Mouse (Mus musculus) embryo, embryonic 11.5 days (tissue): ENCODE results near the gene Hspa12b.
A peak's percentile ranks its signal among the peaks of the same experiment; 100 is the strongest.

Experiments used
- DNase-seq: peaks from one replicate; pipeline ENCODE4 v3.0.0-alpha.2; 2012; ENCODE audit warnings: low read depth, low spot score

Hspa12b gene

GRCm38 (mm10) chr2:131148353-131149253 lies 21.5 kb downstream of the Hspa12b start:
- no peak for DNase-seq

GRCm38 (mm10) chr2:131149254-131149578 lies 22.1 kb downstream of the Hspa12b start:
- no peak for DNase-seq

GRCm38 (mm10) chr2:131152166-131152730 lies 25.2 kb downstream of the Hspa12b start:
- DNase-seq = no peak

DNA sequence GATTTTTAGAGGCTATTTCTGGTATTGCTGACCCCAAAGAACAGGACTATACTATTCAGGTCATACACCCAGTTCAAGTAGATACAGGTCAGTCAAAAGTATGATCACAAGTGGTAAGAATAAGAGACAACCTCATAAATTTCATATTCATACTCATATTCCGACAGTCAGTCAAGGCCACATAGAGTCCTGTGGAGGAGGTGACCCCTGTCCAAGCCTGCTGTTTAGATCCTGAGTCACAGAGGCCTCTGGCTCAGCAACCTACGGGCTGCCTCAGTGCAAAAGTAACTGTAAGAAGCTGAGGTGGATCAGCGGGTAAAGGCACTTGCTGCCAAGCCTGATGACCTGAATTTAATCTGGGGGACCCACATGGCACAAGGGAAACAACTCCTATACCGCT lies 27.0 kb downstream of the Hspa12b start:
- no peak for DNase-seq

DNA sequence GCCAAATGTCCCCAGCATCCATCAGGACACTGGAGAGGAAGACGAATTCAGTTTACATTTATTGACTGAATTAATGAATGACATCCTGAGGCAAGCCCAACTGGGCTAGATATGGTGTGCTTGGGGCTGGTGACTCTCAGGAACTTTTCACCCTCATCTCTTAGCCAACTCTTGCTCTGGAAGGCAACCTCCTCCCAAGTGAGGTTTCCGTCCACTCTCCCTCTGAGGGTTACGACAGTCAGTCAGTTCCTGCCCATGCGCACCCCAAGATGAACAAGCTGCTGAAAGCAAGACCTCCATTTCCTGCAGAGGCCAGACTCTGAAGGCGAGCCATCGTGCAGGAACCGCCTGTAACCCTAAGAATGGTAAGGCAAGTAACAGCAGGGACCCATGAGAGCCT lies 29.9 kb downstream of the Hspa12b start:
- no peak for DNase-seq

GRCm38 (mm10) chr2:131159491-131159910 lies 32.4 kb downstream of the Hspa12b start:
- no peak for DNase-seq

- peak; percentile 99 for DNase-seq
These were observed 33.0 kb downstream of the Hspa12b start, which contains the start of gene 1700037H04Rik for GRCm38 (mm10) chr2:131159938-131160581. TSS of gene 1700037H04Rik (minus strand) at chr2:131160081.

GRCm38 (mm10) chr2:131160671-131161111 lies 33.6 kb downstream of the Hspa12b start:
- no peak for DNase-seq

GRCm38 (mm10) chr2:131163924-131164323 lies 36.8 kb downstream of the Hspa12b start:
- no peak for DNase-seq

DNA sequence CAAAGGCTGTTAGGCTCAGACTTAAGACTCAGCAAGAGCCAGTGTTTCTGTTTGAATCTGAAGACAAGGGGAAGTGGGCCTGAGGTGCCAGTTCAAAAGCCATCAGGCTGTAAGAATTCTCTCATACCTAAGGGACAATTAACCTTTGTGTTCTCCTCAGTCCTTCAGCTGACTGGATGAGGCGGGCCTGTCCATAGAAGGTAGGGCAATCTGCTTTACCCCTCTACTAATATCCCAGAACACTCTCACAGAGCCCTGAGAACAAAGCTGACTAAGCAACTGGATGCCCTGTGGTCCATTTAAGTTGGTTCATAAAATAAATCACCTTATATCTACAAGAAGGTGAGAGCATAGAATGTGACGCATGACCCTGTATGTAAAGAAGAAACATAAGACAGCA lies 39.1 kb downstream of the Hspa12b start:
- DNase-seq = no peak

- DNase-seq = no peak
These were observed 40.9 kb downstream of the Hspa12b start for GRCm38 (mm10) chr2:131167984-131168383.

- no peak for DNase-seq
These were observed 41.8 kb downstream of the Hspa12b start for GRCm38 (mm10) chr2:131168914-131169313.

DNA sequence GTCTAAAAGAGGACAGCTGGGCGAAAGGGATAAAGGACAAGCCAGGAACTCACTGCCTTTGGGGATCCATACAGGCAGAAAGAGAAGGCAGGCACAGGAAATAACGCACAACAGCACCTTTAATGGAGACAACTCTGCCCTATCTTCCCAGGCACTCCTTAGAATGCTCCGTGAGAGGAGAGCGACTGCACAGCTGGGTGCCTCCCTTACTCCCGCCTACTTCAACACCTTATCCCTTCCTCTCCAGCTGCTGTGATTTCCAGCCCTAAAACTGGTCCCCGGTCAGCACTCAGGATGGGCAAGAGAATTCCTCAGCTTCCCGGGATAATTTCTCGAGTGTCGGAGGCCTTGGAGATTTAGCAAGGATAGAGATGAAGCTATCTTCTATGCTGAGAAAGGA lies 43.9 kb downstream of the Hspa12b start:
- no peak for DNase-seq

GRCm38 (mm10) chr2:131171401-131172104 lies 44.5 kb downstream of the Hspa12b start:
- DNase-seq = no peak

GRCm38 (mm10) chr2:131172322-131172721 lies 45.2 kb downstream of the Hspa12b start:
- no peak for DNase-seq

GRCm38 (mm10) chr2:131174700-131175099 lies 47.6 kb downstream of the Hspa12b start:
- DNase-seq = peak; percentile 67

DNA sequence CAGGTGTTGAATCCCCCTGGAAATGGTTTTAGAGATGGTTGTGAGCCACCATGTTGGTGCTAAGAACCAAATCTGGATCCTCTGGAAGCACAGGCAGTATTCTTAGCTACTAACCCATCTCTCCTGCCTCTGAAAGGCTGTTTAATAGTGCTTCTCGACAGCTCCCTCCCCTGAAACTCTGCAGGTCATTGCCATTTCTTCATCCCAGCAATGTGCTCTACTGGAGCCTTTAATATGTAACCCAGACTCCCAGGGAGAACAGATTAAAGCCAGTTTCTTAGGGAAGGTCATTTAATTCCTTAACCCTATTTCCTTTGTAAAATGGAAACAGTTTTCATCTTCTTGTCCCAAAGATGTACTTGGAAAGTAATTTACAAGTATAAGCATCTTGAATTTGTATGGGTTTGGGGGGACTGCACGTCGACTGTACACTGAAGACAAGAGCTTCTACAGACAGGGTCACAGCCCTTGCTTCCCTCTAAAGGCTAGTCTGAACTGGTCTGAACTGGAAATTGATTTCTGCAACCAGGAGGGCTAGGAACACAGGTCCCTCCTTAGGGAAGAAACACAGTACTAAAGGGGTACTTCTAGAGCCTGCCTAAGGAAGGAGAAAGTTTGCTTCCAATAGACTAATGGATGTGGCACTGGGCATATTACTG lies 48.3 kb downstream of the Hspa12b start:
- no peak for DNase-seq

GRCm38 (mm10) chr2:131175945-131176309 lies 48.8 kb downstream of the Hspa12b start:
- no peak for DNase-seq

DNA sequence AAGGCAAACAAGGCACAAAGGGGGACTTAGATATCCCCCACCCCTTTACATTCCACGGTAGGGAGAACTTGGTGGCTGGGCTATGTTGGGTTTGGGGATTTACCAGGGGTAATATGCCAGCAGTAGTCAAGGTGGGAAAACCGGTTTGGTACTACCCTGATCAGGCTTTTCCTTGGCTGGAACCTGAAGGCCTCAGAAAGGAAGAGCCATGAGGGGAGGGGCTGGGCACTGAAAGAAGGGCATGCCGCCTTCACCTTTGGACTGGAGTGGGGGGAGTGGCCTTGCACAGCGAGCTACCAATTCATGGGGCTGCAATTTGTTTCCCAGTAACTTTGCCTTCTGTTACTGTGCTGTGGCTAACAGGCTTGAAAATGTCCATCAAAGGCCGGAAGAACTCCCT lies 49.4 kb downstream of the Hspa12b start:
- DNase-seq = no peak

DNA sequence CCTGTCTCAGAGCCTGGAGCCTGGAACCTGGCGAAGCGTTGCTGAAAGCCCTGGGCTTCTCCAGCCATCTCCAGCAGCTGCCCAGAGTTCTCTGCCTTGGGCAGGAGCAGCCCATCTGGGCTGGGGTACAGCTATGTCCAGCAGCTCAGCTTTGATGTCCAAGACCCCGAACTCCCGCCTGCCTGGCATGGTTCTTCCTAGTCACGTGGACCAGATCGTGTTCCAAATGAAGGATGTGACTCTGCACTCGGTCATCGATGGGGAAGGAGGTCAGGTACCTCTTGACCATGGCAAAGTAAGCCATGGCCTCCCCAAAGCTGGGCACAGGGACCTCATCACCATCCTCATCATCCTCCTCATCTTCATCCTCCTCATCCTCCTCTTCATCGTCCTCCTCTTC lies 50.9 kb downstream of the Hspa12b start:
- DNase-seq = no peak

DNA sequence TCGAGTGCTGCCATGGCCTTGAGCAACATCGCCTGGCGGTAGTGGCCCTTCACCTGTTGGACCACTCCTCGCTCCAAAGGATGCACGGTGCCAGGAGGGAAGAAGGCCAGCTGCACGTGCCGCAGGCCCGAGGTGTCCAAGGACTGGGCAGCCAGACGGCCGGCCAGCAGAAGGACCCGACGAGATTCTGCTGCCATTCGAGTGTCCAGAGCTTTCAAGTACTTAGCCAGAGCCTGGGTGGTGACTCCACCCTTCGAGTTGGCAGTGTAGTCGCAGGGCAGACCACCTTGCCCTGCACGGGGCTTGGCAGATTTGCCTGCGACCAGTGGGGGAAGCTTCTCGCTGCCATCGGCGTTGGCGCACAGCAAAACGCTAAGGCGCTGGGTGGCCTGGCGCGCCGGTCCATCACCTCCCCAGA lies 51.8 kb downstream of the Hspa12b start:
- no peak for DNase-seq
